Mouse (Mus musculus) monocyte, adult 5-6 weeks (primary cell): ENCODE measurements around the gene Mrpl55. TPM values are rescaled to one million over a fixed set of nuclear protein-coding genes. Genes with fewer than 3 reads are reported as not detected.
A peak's percentile ranks its signal among the peaks of the same experiment; 100 is the strongest.

ENCODE experiments used
- ATAC-seq: fragments of 153-309, 156-312 bp; replicated peaks from 2 replicates; pipeline ENCODE4 v1.8.0; 2017; ENCODE audit warnings: mild to moderate bottlenecking; ENCODE audit not compliant: low TSS enrichment, insufficient number of reproducible peaks, severe bottlenecking, poor library complexity, low FRiP score
- total RNA-seq: library from RNA; stranded (forward); fragments of 200-1000, 200-491, 200-594 nt; gene quantifications from 3 replicates; pipeline ENCODE4 v1.2.3, GENCODE M21; 2017

Gene Mrpl55
- 21.2 to 48.1 TPM (median 23.8 TPM) in 3 replicates for total RNA-seq

GRCm38 (mm10) chr11:59202081-59202995 lies at the start of gene Mrpl55:
Mrpl55 (plus strand) TSS chr11:59202486.
- ATAC-seq = peak; percentile 91

- ATAC-seq = no peak
These were observed 48.1 kb upstream of the Mrpl55 start for GRCm38 (mm10) chr11:59154220-59154619.

- no peak for ATAC-seq
These were observed 46.4 kb upstream of the Mrpl55 start for GRCm38 (mm10) chr11:59155900-59156299.

GRCm38 (mm10) chr11:59159099-59159498 lies 43.2 kb upstream of the Mrpl55 start:
- ATAC-seq = no peak

- no peak for ATAC-seq
These were observed 42.7 kb upstream of the Mrpl55 start for GRCm38 (mm10) chr11:59159558-59159957.

GRCm38 (mm10) chr11:59161398-59161797 lies 40.9 kb upstream of the Mrpl55 start:
- no peak for ATAC-seq

- ATAC-seq = no peak
These were observed 39.6 kb upstream of the Mrpl55 start for GRCm38 (mm10) chr11:59162443-59163254.

DNA sequence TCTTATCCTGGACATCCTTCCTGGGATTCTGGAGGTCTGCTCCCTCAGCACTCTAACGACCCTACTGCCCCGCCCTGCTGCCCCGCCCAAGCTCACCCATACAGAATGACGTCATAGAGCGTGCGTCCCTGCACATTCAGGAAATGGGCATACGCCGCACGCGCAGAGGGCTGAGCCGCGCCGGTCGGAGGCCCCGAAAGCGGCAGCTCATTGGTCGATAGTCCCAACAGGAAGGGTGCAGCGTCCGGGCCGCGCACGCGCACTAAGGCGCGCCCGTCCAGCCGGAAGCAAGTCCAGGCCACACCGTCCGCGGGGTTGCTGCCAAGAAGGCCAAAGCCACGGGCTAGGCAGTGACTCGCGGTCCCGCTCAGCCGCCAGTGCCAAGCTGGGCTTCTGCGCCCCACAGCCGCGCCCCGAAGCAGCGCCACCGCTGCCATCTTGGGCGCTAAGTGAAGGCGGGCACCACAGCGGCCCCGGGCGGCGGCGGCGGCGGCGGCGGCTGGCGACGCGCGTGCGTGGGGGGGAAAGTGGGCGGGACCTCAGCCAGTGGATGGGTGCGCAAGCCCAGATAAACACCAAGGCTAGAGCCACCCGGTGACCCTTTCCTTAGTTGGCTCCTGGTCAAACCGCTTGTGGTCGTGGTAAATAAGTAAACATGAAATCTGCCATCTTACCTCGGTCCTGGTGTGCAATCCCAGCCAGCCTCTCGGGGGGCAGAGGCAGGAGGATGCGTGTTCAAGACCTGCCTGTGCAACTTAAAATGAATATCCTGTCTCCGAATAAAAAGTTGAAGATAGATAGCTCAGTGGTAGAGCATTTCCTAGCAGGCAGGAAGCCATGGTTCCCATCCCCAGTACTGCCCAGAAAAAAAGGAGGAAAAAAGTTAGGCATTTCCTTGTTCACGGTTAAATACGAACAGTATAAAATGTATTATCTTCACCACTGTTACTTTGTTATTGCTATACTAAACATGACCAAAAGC lies 38.7 kb upstream of the Mrpl55 start, which contains the start of gene Iba57:
Gene Iba57, minus strand, starts transcription at position 485 of the 982 bp plus-strand sequence.
- peak; percentile 90 for ATAC-seq

DNA sequence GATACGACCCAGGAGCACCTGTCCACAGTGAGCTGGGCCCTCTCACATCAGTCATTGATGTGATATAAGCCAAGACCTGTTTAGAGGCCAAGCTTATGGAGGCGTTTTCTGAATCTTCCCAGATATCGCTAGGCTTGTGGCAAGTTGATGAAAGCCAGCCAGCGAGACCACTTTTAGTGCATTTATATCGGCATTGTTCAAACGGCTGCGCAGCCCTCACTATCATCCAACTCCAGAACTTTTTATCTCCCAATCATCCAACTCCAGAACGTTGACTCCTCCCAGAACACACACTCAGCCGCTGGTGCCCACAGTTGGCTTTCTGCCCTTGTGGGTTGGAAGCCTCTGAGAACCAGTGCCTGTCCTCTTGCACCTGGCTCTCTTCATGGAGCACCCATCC lies 37.9 kb upstream of the Mrpl55 start:
- no peak for ATAC-seq

DNA sequence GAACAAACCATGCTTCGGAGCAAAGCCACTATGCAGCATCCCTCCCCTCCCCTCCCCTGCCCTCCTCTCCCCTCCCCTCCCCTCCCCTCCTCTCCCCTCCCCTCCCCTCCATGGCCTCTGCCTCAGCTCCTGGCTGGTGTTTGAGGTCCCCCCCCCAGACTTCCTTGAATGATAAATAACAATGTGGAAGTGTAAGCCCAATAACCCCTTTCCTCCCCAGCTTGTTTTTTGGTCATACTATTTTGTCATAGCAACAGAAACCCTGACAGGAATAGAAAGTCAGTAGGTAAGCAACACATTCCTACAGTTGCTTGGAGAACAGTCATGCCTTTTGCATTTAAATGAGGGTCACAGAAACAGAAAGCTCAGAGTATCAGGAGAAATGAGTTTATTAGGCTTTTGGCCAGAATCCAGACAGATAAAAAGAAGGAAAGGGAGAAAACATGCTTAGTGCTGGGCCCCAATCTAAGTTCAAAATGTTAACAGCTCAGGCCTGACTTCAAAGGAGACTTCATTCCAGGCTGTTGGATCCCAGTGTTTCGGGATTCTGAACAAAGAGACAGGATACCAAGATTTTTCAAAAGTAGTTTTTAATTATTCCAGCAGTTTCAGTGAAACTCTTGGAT lies 36.6 kb upstream of the Mrpl55 start:
- ATAC-seq = no peak

- no peak for ATAC-seq
These were observed 32.5 kb upstream of the Mrpl55 start for GRCm38 (mm10) chr11:59169807-59170206.

DNA sequence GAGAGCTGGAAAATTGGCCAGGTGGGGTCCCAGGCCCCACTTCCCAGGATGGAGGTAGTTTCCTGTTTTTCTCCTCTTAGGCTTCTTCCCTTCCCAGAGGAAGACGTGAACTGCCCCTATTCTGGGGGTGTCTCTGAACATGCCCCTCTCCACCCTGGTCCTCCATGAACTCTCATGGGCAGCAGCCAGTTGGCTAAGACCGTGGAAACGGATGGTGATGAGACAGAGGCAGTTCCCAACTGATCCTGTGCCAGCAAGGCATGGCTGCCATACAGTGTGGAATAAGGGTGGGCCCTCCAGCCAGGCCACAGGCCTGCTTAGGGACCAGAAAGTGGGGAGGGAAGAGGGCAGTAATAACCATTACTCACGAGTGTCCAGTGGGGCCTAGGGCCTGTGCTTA lies 31.7 kb upstream of the Mrpl55 start:
- ATAC-seq = no peak

- no peak for ATAC-seq
These were observed 28.0 kb upstream of the Mrpl55 start for GRCm38 (mm10) chr11:59174189-59174838.

DNA sequence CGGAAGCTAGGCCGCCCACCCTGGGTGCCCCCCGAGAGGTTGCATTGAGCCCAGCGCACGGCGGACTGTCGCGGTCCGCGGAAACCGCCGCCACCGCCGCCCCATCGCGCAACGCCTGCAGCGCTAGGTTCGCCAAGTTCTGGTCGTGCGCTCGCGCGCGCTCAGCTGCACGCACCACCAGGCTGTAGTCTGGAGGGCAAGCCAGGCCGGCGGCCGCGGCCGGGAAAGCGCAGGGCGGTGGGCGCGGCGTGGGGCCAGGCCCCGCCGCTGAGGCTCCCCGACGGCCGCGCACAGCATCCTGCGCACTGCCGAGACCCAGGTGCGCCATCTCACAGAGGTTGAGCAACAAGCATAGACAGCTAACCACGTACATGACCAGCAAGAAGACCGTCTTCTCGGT lies 25.8 kb upstream of the Mrpl55 start:
- no peak for ATAC-seq

DNA sequence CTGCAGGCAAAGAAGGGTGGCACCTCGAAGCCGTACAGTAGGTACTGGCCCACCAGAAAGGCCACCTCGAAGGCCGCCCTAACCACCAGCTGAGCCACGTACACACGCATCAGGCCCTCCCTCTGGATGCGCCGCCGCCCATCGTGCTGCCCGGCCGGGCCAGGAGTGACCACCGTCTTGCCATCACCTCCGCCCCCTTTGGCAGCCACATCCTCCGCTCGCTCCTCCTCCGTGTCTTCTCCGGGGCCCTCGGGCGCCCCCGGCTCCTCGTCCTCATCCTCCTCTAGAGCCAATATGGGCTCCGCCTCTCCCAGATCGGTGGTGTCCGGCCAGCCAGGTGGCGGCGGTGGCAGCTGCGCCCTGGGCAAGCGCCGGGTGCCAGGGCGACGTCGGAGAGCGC lies 25.4 kb upstream of the Mrpl55 start:
- ATAC-seq = no peak

- no peak for ATAC-seq
These were observed 19.4 kb upstream of the Mrpl55 start, which contains the start of gene Gjc2 for GRCm38 (mm10) chr11:59182864-59183331. Gjc2 (minus strand) TSS chr11:59183213.

DNA sequence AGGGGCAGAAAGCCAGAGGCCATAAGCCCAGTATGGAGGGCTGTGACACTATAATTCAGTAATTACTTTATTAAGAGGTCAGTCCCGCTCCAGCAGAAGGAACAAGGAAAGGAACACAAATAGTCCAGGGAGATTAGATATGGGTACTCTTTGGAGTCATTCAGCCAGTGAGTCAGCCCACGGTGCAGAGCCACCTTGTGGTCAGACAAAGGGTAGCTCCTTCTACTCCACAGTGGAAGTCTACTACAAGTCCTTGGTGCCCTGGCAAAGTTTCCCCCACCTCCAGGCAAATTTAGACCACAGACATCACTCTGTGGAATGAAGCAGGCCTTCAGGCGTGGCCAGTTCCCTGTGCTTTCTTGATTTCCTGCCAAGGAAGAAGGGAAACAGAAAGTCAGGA lies 18.5 kb upstream of the Mrpl55 start:
- no peak for ATAC-seq
